Mouse (Mus musculus): ENCODE results near the gene Cxcl15.
"Not testable (repeated sequence)": the region's sequence is repeated elsewhere in the genome, so short reads cannot be mapped to it uniquely, and the experiment has no call there.

Cxcl15 gene

GRCm38 (mm10) chr5:90790074-90790502 lies 4.2 kb upstream of the Cxcl15 start:
- DNase-seq: no peak

- DNase-seq: not testable (repeated sequence)
Measured at GRCm38 (mm10) chr5:90795392-90795791, 1.1 kb downstream of the Cxcl15 start.

- DNase-seq: no peak
Measured at GRCm38 (mm10) chr5:90804574-90804973, 10.2 kb downstream of the Cxcl15 start.

GRCm38 (mm10) chr5:90806050-90806449 lies 11.7 kb downstream of the Cxcl15 start:
- DNase-seq: no peak

GRCm38 (mm10) chr5:90807176-90807950 lies 13.0 kb downstream of the Cxcl15 start:
- no peak for DNase-seq

- no peak for DNase-seq
Measured at GRCm38 (mm10) chr5:90819756-90820155, 25.4 kb downstream of the Cxcl15 start.

GRCm38 (mm10) chr5:90832145-90832767 lies 37.9 kb downstream of the Cxcl15 start:
- peak in 1 of 2 experiments; percentile 14 for DNase-seq

GRCm38 (mm10) chr5:90832768-90833388 lies 38.5 kb downstream of the Cxcl15 start:
- no peak for DNase-seq

- no peak for DNase-seq
Measured at GRCm38 (mm10) chr5:90834436-90834835, 40.1 kb downstream of the Cxcl15 start.

- no peak for DNase-seq
Measured at GRCm38 (mm10) chr5:90838582-90838981, 44.2 kb downstream of the Cxcl15 start.

GRCm38 (mm10) chr5:90840902-90841869 lies 46.9 kb downstream of the Cxcl15 start:
- DNase-seq: no peak

- DNase-seq: peak; percentile 22 to 26
Measured at GRCm38 (mm10) chr5:90843891-90844290, 49.6 kb downstream of the Cxcl15 start.

- not testable (repeated sequence) for DNase-seq
Measured at GRCm38 (mm10) chr5:90850096-90850495, 55.8 kb downstream of the Cxcl15 start.

- DNase-seq: not testable (repeated sequence)
Measured at GRCm38 (mm10) chr5:90851391-90851790, 57.1 kb downstream of the Cxcl15 start.
